Mouse (Mus musculus) olfactory bulb, adult 2 months (tissue): ENCODE data around the gene Cd44.

Source experiments
- CTCF ChIP-seq: fragments of 200-500 bp; IDR thresholded peaks from 2 replicates; pipeline ENCODE4 v1.5.1; 2012; ENCODE audit warnings: low read depth, mild to moderate bottlenecking, low read length, moderate library complexity; ENCODE audit not compliant: insufficient read depth
- POLR2A ChIP-seq: fragments of 200-500 bp; IDR thresholded peaks from 2 replicates; pipeline ENCODE4 v1.6.1; 2012; ENCODE audit warnings: mild to moderate bottlenecking, low read depth, low read length, moderate library complexity; ENCODE audit not compliant: insufficient read depth

DNA sequence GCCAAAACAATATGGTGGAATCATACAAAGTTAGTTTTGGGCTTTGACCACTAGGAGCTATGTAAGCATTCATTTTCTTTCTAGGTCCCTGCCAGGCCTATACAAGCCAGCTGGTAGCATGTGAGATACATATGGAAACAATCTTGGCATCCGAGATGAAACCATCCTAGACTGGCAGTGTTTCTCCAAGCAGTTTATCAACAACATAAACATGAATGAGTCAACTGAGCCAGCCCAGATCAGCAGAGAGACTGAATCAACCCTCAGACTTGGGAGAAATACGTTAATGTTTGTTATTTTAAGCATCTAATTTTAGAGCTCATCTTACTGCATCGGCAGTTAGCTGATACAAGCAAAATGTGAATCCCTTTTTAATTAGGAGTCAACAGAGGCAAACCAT, 93.8 kb downstream of the Cd44 start:
- TF ChIP-seq POLR2A = no peak
- no peak for TF ChIP-seq CTCF
